Mouse (Mus musculus) limb, embryonic 10.5 days (tissue): Measurements from ENCODE around the gene Trnp1. TPM values are rescaled to one million over a fixed set of nuclear protein-coding genes. Genes with fewer than 3 reads are reported as not detected.

Experiments used
- DNase-seq: peaks from one replicate; pipeline ENCODE4 v3.0.0-alpha.2; 2017; ENCODE audit warnings: low spot score
- H3K27ac ChIP-seq: fragments of 300-500 bp; sonication (generic); 2 replicates; pipeline ENCODE4 v1.5.1; 2016; ENCODE audit warnings: mild to moderate bottlenecking
- H3K27me3 ChIP-seq: fragments of 300-500 bp; sonication (generic); 2 replicates; pipeline ENCODE4 v1.6.1; 2016; ENCODE audit warnings: low read depth, mild to moderate bottlenecking; ENCODE audit not compliant: poor library complexity, severe bottlenecking
- H3K36me3 ChIP-seq: fragments of 300-500 bp; sonication (generic); 2 replicates; pipeline ENCODE4 v1.6.1; 2016; ENCODE audit warnings: mild to moderate bottlenecking, moderate library complexity
- H3K4me1 ChIP-seq: fragments of 300-500 bp; sonication (generic); 2 replicates; pipeline ENCODE4 v1.6.1; 2016
- H3K4me3 ChIP-seq: fragments of 300-500 bp; sonication (generic); 2 replicates; pipeline ENCODE4 v1.5.1; 2016; ENCODE audit warnings: mild to moderate bottlenecking, moderate library complexity
- H3K9me3 ChIP-seq: fragments of 300-500 bp; sonication (generic); replicated peaks from 2 replicates; pipeline ENCODE4 v1.6.1; 2016; ENCODE audit warnings: mild to moderate bottlenecking
- WGBS: fragments of 180-500 bp; shearing (Covaris S2); methylation state at CpG from one replicate; pipeline ENCODE4 v1.1.7; 2016; 5-methylcytosine and 5-hydroxymethylcytosine counted together
- polyA plus RNA-seq: library from polyadenylated mRNA; unstranded; fragments of >200 nt; fragmentation: Nextera tagmentation; extraction: Ambion mirVana; gene quantifications from 2 replicates; pipeline ENCODE4 v1.2.1, GENCODE M21; 2016

Trnp1 gene
- polyA plus RNA-seq, 1 experiment from 2014 or later: 0.46 TPM

GRCm38 (mm10) chr4:133471135-133471821, 27.1 kb downstream of the Trnp1 start:
- H3K36me3 ChIP-seq: no peaks in the 10 kb centered on the region
- no peaks in the 10 kb centered on the region for H3K9me3 ChIP-seq
- DNase-seq: no peak
- 82% methylated on average over 7 of the region's 7 CpGs for WGBS
- H3K4me3 ChIP-seq: no peak overlapping the region
- no peak overlapping the region for H3K27ac ChIP-seq
- H3K27me3 ChIP-seq: peaks cover 35% of the 10 kb centered on the region
- peaks cover 19% of the 10 kb centered on the region for H3K4me1 ChIP-seq

GRCm38 (mm10) chr4:133469122-133469521, 29.2 kb downstream of the Trnp1 start:
- H3K36me3 ChIP-seq: no peaks in the 10 kb centered on the region
- no peak overlapping the region for H3K27ac ChIP-seq
- WGBS: 13% methylated on average over 12 of the region's 12 CpGs
- no peaks in the 10 kb centered on the region for H3K9me3 ChIP-seq
- DNase-seq: no peak
- H3K4me1 ChIP-seq: peaks cover 19% of the 10 kb centered on the region
- H3K4me3 ChIP-seq: peak overlapping the region; percentile 62
- H3K27me3 ChIP-seq: peaks cover 27% of the 10 kb centered on the region

- H3K4me1 ChIP-seq: peaks cover 23% of the 10 kb centered on the region
- 1% methylated on average over 27 of the region's 27 CpGs for WGBS
- peaks cover 27% of the 10 kb centered on the region for H3K27me3 ChIP-seq
- peak overlapping the region; percentile 62 for H3K4me3 ChIP-seq
- H3K27ac ChIP-seq: peak overlapping the region; percentile 39; the same call in 1 of the 2 replicates
- H3K9me3 ChIP-seq: no peaks in the 10 kb centered on the region
- peak; percentile 73 for DNase-seq
- H3K36me3 ChIP-seq: no peaks in the 10 kb centered on the region
Measured at GRCm38 (mm10) chr4:133468080-133468479, 30.3 kb downstream of the Trnp1 start.

- no peaks in the 10 kb centered on the region for H3K36me3 ChIP-seq
- H3K9me3 ChIP-seq: no peaks in the 10 kb centered on the region
- no peak overlapping the region for H3K27ac ChIP-seq
- DNase-seq: no peak
- H3K4me1 ChIP-seq: peaks cover 29% of the 10 kb centered on the region
- no peak overlapping the region for H3K4me3 ChIP-seq
- peaks cover 3% of the 10 kb centered on the region for H3K27me3 ChIP-seq
- 74% methylated on average over 6 of the region's 6 CpGs for WGBS
Measured at GRCm38 (mm10) chr4:133463184-133463583, 35.2 kb downstream of the Trnp1 start.

- H3K27ac ChIP-seq: no peak overlapping the region
- no peaks in the 10 kb centered on the region for H3K9me3 ChIP-seq
- H3K27me3 ChIP-seq: no peaks in the 10 kb centered on the region
- H3K36me3 ChIP-seq: no peaks in the 10 kb centered on the region
- WGBS: 82% methylated on average over 4 of the region's 4 CpGs
- no peak for DNase-seq
- no peak overlapping the region for H3K4me3 ChIP-seq
- H3K4me1 ChIP-seq: peaks cover 24% of the 10 kb centered on the region
Measured at GRCm38 (mm10) chr4:133461362-133461761, 37.0 kb downstream of the Trnp1 start.

- WGBS: 36% methylated on average over 5 of the region's 5 CpGs
- no peaks in the 10 kb centered on the region for H3K9me3 ChIP-seq
Measured at GRCm38 (mm10) chr4:133460796-133461325, 37.5 kb downstream of the Trnp1 start.

GRCm38 (mm10) chr4:133460006-133460405, 38.3 kb downstream of the Trnp1 start:
- no peak overlapping the region for H3K4me3 ChIP-seq
- DNase-seq: no peak
- H3K27me3 ChIP-seq: no peaks in the 10 kb centered on the region
- 63% methylated on average over 1 of the region's 1 CpGs for WGBS
- H3K36me3 ChIP-seq: no peaks in the 10 kb centered on the region
- no peak overlapping the region for H3K27ac ChIP-seq
- H3K4me1 ChIP-seq: peaks cover 24% of the 10 kb centered on the region
- no peaks in the 10 kb centered on the region for H3K9me3 ChIP-seq

More at GRCm38 (mm10) chr4:133460796-133461325, 37.5 kb downstream of the Trnp1 start:
- H3K36me3 ChIP-seq: no peaks in the 10 kb centered on the region
- DNase-seq: no peak
- no peak overlapping the region for H3K4me3 ChIP-seq
- no peak overlapping the region for H3K27ac ChIP-seq
- peaks cover 24% of the 10 kb centered on the region for H3K4me1 ChIP-seq
- no peaks in the 10 kb centered on the region for H3K27me3 ChIP-seq

- DNase-seq: no peak
- Histone ChIP-seq H3K36me3 (no peaks in the 10 kb centered on the region), H3K4me3 (no peak overlapping the region), H3K4me1 (peaks cover 19% of the 10 kb centered on the region), H3K9me3 (no peaks in the 10 kb centered on the region), H3K27me3 (no peaks in the 10 kb centered on the region), H3K27ac (0 out of 2 replicates have a peak overlapping the region, but pooled peaks have one; percentile 7)
- WGBS: 78% methylated on average over 3 of the region's 3 CpGs
Measured at GRCm38 (mm10) chr4:133458044-133458443, 40.3 kb downstream of the Trnp1 start.

- Histone ChIP-seq H3K4me1 (peaks cover 21% of the 10 kb centered on the region), H3K27ac (no peak overlapping the region), H3K36me3 (no peaks in the 10 kb centered on the region), H3K9me3 (no peaks in the 10 kb centered on the region), H3K27me3 (peaks cover 5% of the 10 kb centered on the region; the same call in 1 of the 2 replicates), H3K4me3 (no peak overlapping the region)
- WGBS: 76% methylated on average over 6 of the region's 7 CpGs
- no peak for DNase-seq
Measured at GRCm38 (mm10) chr4:133452433-133452832, 45.9 kb downstream of the Trnp1 start.

- Histone ChIP-seq H3K4me3 (no peak overlapping the region), H3K27ac (no peak overlapping the region), H3K36me3 (no peaks in the 10 kb centered on the region), H3K4me1 (peaks cover 21% of the 10 kb centered on the region), H3K9me3 (no peaks in the 10 kb centered on the region), H3K27me3 (peaks cover 5% of the 10 kb centered on the region; the same call in 1 of the 2 replicates)
- DNase-seq: peak; percentile 91
- 9% methylated on average over 10 of the region's 10 CpGs for WGBS
Measured at GRCm38 (mm10) chr4:133451536-133451935, 46.8 kb downstream of the Trnp1 start.

GRCm38 (mm10) chr4:133449726-133450125, 48.6 kb downstream of the Trnp1 start:
- H3K4me3 ChIP-seq: no peak overlapping the region
- peaks cover 5% of the 10 kb centered on the region; the same call in 1 of the 2 replicates for H3K27me3 ChIP-seq
- no peak overlapping the region for H3K27ac ChIP-seq
- peaks cover 21% of the 10 kb centered on the region for H3K4me1 ChIP-seq
- DNase-seq: peak; percentile 88
- WGBS: 19% methylated on average over 13 of the region's 13 CpGs
- H3K9me3 ChIP-seq: no peaks in the 10 kb centered on the region
- no peaks in the 10 kb centered on the region for H3K36me3 ChIP-seq

GRCm38 (mm10) chr4:133448708-133449388, 49.5 kb downstream of the Trnp1 start:
- no peaks in the 10 kb centered on the region for H3K36me3 ChIP-seq
- H3K4me1 ChIP-seq: peaks cover 24% of the 10 kb centered on the region
- WGBS: 73% methylated on average over 8 of the region's 8 CpGs
- H3K9me3 ChIP-seq: no peaks in the 10 kb centered on the region
- no peak for DNase-seq
- H3K27me3 ChIP-seq: peaks cover 5% of the 10 kb centered on the region; the same call in 1 of the 2 replicates
- H3K27ac ChIP-seq: peak overlapping the region; percentile 51
- H3K4me3 ChIP-seq: no peak overlapping the region

- DNase-seq: no peak
- H3K4me1 ChIP-seq: peaks cover 28% of the 10 kb centered on the region
- 84% methylated on average over 11 of the region's 11 CpGs for WGBS
- no peaks in the 10 kb centered on the region for H3K36me3 ChIP-seq
- no peak overlapping the region for H3K27ac ChIP-seq
- H3K4me3 ChIP-seq: no peak overlapping the region
- peaks cover 5% of the 10 kb centered on the region; the same call in 1 of the 2 replicates for H3K27me3 ChIP-seq
- no peaks in the 10 kb centered on the region for H3K9me3 ChIP-seq
Measured at GRCm38 (mm10) chr4:133447967-133448366, 50.4 kb downstream of the Trnp1 start.
